Comparison of ENCODE assay signal across 9 mouse cellular contexts in the genomic region with DNA sequence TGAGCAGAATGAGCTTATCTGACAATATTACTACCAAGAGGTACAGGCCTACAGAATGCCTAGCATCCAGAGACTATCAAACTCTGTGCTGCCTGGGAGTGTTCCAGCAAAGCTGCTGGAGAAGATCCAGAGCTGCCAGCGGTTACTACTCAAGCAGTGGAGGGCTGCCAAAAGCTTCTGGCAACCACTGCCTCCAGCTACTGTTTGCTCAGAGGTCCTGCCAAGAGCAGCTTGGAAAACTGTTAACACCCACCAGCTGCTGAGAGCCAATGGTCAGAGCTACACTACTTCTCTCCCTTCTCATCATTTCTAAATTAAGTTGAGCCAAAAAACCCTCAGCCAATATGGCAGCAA.
DNase-seq lines count a peak whose midpoint lies in the region; ATAC-seq lines count a peak whose summit lies in the region.
"Had no signal": no experiment of that assay in that cellular context is flagged by ENCODE, and none has a peak within 500 bp of the region (broad histone marks: within the 10 kb centered on the region; RNA-seq: fewer than 3 reads in every experiment).

No protein-coding gene starts in this region.

- H3K9ac ChIP-seq in forebrain, embryonic 16.5 days (replicated peaks; ENCODE audit: low read depth, low read length): no peak overlapping the region
- H3K9ac ChIP-seq in stomach, embryonic 16.5 days (ENCODE audit: low read length): no peak overlapping the region
- H3K9ac ChIP-seq: liver, embryonic 15.5 days had no signal

- no peak overlapping the region for H3K27ac ChIP-seq in forebrain, embryonic 16.5 days (ENCODE audit: low read length)
- no peak overlapping the region for H3K27ac ChIP-seq in stomach, embryonic 16.5 days (ENCODE audit: low read length)
- H3K27ac ChIP-seq: liver, embryonic 15.5 days had no signal

- no peaks in the 10 kb centered on the region for H3K36me3 ChIP-seq in forebrain, embryonic 16.5 days (ENCODE audit: control insufficient read depth, insufficient read depth)
- H3K36me3 ChIP-seq in stomach, embryonic 16.5 days (ENCODE audit: control insufficient read depth, insufficient read depth, low read length): no peaks in the 10 kb centered on the region

- H3K4me3 ChIP-seq in forebrain, embryonic 16.5 days (replicated peaks; ENCODE audit: low read length): no peak overlapping the region
- H3K4me3 ChIP-seq in stomach, embryonic 16.5 days (replicated peaks; ENCODE audit: low read length): no peak overlapping the region
- H3K4me3 ChIP-seq: liver, embryonic 15.5 days had no signal

- H3K4me2 ChIP-seq in forebrain, embryonic 16.5 days (ENCODE audit: low read length): no peak overlapping the region
- no peak overlapping the region for H3K4me2 ChIP-seq in stomach, embryonic 16.5 days (ENCODE audit: low read depth, low read length)
- H3K4me2 ChIP-seq: liver, embryonic 15.5 days had no signal

- WGBS in forebrain, embryonic 16.5 days: 35% methylated on average over 1 of the region's 1 CpGs
- whole genome bisulfite sequencing in stomach, embryonic 16.5 days: 33% methylated on average over 1 of the region's 1 CpGs

- H3K27me3 ChIP-seq in forebrain, embryonic 16.5 days (replicated peaks; ENCODE audit: control insufficient read depth, insufficient read depth, low read length): no peaks in the 10 kb centered on the region
- H3K27me3 ChIP-seq in stomach, embryonic 16.5 days (ENCODE audit: control insufficient read depth, insufficient read depth, low read length): no peaks in the 10 kb centered on the region
- H3K27me3 ChIP-seq: liver, embryonic 15.5 days had no signal

- peak; percentile 98 for ATAC-seq in forebrain, embryonic 16.5 days
- ATAC-seq in stomach, embryonic 16.5 days (ENCODE audit: insufficient read depth, low FRiP score): peak; percentile 91

- no peaks in the 10 kb centered on the region for H3K9me3 ChIP-seq in forebrain, embryonic 16.5 days (ENCODE audit: control insufficient read depth, low read length)
- no peaks in the 10 kb centered on the region for H3K9me3 ChIP-seq in stomach, embryonic 16.5 days (replicated peaks; ENCODE audit: control insufficient read depth, low read length)
- H3K9me3 ChIP-seq: liver, embryonic 15.5 days had no signal

- intact Hi-C loops in heart, postnatal 14 days (cut with DNase I): no loop called here

- H3K4me1 ChIP-seq in forebrain, embryonic 16.5 days (replicated peaks; ENCODE audit: control insufficient read depth, insufficient read depth, low read length): peaks cover 3% of the 10 kb centered on the region; the same call in 1 of the 2 replicates
- H3K4me1 ChIP-seq in stomach, embryonic 16.5 days (ENCODE audit: control insufficient read depth, insufficient read depth, low read length): no peaks in the 10 kb centered on the region
- H3K4me1 ChIP-seq: liver, embryonic 15.5 days had no signal

- DNase-seq in retina, postnatal 7 days (ENCODE audit: low read depth, low spot score): peak; percentile 8
- DNase-seq in retina, postnatal 1 day: no peak
- peak; percentile 94 to 97 for DNase-seq in heart, postnatal 14 days
- peak; percentile 75 for DNase-seq in layer of hippocampus, adult 9-10 months (ENCODE audit: low spot score)
- peak; percentile 97 for DNase-seq in lung, postnatal 10 days
- no peak for DNase-seq in embryo, embryonic 9.5 days (ENCODE audit: extremely low spot score)

Comparison
In these comparisons a context has a peak if more than half of its experiments do, and no peak if none do; other contexts are left out.
1. DNase-seq: peak in retina, postnatal 7 days (single experiment), heart, postnatal 14 days (2 of 2), layer of hippocampus, adult 9-10 months (single experiment) and lung, postnatal 10 days (single experiment); none in retina, postnatal 1 day (single experiment) and embryo, embryonic 9.5 days (single experiment).